Mouse (Mus musculus): ENCODE measurements at regions not wholly inside any gene's neighbourhood (a gene's known extent, or its start where the extent isn't known, plus 50 kb on each side); places are given as distances from the start of the nearest gene placed in this dataset.
"Not testable (repeated sequence)": the region's sequence is repeated elsewhere in the genome, so short reads cannot be mapped to it uniquely, and the experiment has no call there.

DNA sequence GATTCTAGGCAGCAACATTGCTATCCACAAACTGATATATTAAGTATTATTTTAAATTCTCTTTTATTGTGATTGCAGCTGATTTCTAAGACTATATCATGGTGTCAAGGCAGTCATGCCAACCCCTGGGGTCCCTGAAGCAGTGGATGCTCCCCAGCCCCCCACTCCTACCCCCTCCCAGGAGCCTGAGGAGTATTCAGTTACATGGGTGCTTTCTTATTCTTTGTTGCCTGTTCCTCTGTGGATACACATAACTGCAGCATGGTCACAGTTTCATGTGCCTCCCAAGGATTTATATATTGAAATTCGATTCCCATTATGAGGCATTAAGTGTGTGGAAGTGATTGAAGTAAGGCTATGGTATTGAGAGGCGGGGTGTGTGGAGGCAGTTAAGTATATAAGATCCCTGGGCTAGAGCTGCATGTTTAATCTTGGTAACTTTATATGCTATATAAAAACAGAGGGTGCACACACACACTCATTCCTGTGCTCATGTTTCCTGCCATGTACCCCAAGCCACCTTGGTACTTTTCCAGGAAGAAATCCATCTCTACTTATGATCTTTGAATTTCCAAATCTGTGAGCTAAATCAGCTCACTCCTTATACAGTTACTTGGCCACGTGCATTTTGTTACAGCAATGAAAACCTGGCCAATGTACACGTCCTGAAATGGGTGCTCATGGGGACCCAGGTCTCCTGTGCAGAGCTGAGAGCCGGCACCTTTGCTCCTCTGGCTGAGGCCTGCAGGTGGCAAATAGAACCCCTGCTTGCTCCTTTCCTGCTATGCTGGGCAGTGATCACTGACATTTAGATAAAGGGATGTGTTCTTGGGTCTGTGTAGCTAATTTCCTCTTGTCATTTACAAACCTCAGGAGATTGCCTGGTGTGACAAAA is 259.0 kb downstream of the Nek10 start:
- no peak for DNase-seq (ENCODE audit: low spot score)

DNA sequence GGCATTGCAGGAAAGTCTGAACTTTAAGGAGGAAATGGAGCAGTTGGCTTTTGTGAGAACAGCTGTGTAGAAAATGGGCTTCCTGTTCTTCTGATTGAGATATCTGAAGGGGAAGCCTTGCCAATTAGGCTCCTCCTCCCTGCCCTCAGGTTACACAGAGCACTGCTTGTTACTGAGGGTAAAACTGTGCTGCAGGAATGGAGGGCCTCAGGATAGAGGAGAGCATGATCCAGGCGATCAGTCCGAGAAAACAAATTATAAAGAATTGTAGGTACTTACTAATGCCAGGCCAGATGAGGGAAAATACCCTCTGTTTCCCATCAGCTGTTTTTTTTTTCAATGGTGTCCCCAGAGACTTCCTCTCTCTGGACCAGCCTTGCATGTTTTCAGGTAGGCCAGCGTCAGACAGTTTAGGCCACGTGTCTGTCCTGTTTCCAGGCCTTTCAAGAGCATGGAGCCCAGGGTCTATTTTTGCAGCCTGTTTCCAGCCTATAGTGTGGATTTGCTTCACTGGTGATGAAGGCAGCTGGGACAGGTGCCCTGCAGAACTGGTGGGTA is 259.7 kb downstream of the Nek10 start:
- DNase-seq (ENCODE audit: low spot score), result peak; percentile 77

DNA sequence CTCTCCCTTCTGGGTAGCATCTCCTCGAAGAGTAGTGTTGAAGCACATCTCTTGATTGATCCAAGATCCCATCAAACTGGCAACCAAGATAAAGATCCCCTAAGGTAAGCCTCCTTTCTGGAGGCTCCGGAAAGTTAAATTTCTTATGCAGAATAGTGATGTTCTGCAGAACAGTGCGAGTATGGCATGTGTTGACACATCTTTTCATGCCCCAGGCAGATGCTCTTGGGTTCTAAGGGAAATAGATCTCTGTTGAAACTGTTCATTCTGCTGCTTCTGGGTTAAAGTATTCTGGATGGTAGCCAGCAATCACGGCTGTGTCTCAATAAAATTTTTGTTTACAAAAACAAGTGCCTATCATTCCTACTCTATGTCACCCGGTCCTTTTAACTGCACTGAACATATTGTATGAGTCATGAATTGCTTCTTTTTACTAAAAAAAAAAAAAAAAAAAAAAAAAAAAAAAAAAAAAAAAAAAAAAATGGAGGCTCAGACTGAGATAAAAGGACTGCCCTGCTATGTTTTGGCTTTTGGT is 261.8 kb downstream of the Nek10 start:
- DNase-seq (ENCODE audit: low spot score), result no peak

DNA sequence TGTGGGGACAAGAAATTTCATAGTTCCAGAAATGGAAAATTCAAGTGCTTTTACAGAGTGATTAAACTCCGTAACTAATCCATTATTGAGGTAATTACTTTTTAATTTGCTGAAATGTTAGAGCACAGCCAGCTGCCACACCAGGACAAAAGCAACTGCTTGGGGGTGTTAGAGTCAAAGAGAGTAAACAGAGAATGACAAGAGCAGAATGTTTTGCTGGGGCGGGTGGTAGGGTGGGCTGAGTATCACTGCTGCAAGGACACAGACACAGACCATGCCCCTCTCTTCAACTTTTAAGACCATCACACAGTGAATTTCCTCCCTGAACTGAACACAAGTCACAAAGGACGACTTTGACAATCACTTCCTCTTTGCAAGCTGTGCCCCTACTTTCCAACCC is 272.7 kb downstream of the Nek10 start:
- DNase-seq (ENCODE audit: low spot score), result no peak

DNA sequence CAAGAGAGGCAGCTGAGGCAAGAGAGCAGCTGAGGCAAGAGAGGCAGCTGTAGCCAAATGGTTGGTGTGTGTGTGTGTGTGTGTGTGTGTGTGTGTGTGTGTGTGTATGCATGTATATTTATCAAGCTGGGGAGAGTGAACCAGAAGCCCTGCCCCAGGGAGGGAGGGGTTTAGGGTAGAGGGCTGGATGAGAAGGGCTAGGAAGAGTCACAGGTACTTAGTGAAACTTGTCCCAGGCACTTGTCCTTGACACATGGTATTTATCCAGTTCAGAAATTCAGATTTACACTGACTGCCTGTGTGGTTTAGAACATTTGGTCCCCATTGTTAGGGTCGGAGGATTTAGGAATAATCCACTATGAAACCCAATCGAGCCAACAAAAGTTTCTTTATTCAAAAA is 279.7 kb downstream of the Nek10 start:
- peak; percentile 17 for DNase-seq (ENCODE audit: low spot score)

DNA sequence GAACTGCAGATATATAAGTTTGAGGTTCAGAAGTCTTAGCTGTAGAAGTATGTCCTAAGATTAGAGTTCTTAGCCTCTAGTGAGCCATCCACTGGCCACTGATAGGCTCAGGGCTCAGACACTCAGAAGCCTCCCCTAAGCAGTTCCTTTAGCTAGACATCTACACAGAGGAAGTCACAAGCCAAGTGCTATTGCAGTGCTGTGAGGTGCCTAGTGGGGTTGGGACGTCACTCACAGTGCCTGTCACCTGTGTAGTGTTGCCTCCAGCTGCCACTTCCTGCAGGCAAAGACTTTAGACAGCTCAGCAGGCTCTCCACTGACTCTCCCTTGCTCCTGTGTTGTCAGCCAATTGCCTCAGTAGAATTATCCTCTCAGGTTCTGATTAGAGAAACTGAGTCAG is 280.6 kb downstream of the Nek10 start:
- DNase-seq (ENCODE audit: low spot score), result peak; percentile 87

DNA sequence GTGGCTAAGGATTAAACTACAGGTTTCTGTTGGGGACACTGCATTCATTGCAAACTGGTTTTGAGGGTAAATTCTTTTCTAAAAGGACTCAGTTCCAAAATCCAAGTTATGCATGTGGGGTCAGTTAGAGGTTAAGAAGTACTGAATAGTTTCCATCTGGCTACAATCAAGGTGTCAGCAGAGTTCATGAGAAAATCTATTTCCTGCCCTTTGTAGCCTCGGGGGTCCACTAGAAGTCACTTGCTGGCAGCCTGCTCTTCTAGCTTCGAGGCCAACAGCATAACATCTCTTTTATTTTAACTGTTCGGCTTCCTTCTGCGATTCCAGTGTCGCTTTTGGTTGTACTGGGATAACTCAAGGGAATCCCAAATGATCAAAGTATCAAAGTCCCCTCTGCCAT is 283.8 kb downstream of the Nek10 start:
- DNase-seq (ENCODE audit: low spot score), result no peak

DNA sequence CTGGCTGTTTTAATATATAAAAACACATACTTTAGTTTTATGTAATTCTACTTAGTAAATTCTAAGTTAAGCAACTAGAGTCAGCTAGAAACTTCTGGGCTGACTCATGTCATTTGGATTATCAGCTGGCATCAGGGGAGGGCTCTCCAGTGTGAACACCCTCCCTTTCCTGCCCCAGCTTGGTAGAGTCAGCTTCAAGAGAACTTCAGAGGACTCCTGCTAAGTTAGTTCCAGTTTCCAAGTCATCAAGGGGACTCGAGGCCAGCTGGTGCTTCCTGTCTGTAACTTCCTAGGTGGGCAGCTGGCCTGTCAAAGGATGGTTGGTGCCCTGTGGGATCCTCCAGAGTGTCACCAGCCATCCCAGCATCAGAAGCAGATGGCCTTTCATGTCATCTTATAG is 293.6 kb downstream of the Nek10 start:
- peak; percentile 32 for DNase-seq (ENCODE audit: low spot score)

DNA sequence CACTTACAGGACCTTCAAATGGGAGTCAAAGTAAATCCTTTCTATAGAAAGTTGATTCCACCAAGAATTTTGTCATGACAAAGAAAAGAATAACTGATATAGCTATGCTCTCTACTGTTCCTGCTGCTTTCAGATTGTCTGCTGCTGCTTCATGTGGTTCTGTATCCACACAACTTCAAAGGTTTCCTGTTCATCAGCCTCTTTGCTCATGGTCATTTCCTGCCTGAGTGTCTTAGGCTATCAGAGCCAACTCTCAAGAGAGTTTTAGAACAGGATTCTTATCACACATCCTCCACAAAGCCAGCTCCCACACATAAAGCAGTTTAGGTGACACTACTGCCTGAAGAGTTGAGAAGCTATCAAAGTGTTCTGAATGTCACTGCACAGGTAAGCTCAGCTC is 296.7 kb downstream of the Nek10 start:
- DNase-seq (ENCODE audit: low spot score), result peak; percentile 66

DNA sequence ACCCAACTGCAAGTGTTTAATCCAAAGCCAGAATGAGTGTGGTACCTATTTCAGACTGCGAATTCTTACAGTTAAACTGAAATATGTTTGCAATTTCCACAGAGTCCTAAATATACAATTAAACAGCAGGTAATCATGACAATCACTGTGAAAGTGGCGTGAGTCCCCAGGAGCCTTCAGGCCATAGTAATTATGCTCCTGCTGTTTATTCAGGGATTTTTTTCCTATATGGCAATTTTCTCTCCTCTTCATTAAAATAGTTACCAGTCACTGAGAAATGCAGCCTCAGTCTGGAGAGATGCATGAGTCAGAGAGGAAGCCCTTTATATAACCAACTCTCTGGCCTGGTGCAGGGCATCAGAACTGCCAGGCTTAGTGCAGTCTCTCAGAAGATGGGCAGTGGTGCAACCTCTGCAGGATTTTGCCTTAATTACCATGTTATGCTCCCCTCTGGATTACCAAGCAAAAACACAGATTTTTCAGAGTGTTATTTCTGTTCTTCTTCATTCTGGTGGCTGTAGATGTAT is 304.6 kb downstream of the Nek10 start:
- no peak for DNase-seq (ENCODE audit: low spot score)

DNA sequence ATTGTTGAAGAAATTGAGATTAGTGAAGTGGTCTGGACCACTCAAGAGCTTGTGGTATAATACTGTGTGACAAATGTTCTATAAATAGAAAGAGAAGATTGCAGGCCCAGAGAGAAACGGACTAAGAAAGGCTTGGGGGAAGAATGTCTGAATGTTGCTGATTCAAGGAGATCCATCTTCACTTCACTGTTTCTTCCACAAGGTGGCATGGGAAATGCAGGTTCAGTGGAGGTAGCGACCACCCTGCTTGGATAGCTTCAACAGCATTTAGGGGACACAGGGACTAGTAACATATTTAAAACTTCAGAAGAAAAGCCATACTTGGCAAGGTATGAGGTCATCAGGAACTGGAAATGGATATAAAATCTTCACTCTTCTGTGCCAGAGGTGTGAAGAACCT is 316.5 kb downstream of the Nek10 start:
- peak; percentile 15 for DNase-seq (ENCODE audit: low spot score)

DNA sequence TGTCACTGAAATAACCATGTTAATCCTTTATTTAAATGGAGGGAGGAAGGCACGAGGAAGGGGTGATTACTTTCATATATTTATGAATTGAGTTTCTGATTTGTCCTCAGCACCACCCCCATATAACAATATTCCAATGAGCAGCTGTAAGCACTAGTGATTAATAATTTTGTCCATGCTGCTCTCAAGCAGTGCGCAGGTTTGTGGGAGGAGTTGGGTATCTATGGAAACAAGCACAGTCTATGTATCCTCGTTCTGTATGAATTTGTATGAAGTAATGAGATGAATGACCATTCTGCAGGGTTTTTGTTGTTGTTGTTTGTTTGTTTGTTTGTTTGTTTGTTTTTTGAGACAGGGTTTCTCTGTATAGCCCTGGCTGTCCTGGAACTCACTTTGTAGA is 310.6 kb downstream of the Lrrc3b start:
- DNase-seq (ENCODE audit: low spot score), result no peak

DNA sequence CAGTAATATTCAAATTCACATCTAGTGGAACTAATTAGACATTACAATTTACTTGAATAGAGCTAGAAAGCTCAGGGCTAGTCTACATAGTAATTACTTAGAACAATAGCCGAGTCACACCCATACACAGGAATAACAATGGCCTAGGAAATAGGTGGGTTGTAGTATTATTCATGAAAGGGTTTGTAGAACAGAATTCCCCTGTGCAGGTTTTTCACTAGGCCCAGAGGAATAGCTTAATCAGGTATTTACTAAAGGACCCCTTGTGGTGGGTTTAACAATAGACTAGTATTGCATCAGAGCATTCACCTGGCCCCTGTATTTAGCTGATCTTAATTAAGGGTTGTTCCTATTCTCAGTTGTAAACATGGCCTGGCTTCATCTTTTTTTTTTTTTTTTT is 297.9 kb downstream of the Lrrc3b start:
- DNase-seq (ENCODE audit: low spot score), result not testable (repeated sequence)

DNA sequence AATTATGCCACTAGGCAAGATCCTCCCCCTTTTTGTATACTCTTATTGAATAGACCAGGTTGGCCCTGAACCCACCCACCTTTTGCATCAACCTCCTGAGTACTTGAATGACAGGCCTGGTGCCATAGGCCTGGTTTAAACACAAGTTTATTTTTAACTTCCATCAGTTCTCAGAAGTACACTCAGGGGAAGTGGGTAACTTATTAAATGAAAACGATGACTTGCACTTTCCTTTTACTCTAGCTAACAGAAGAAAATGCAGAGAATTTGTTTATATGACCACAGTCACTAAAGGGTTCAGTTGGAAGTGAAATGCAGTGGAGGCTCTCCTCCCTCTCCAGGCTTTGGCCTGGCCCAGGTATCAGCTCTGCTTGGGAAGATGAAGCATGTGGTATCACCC is 295.9 kb downstream of the Lrrc3b start:
- no peak for DNase-seq (ENCODE audit: low spot score)

DNA sequence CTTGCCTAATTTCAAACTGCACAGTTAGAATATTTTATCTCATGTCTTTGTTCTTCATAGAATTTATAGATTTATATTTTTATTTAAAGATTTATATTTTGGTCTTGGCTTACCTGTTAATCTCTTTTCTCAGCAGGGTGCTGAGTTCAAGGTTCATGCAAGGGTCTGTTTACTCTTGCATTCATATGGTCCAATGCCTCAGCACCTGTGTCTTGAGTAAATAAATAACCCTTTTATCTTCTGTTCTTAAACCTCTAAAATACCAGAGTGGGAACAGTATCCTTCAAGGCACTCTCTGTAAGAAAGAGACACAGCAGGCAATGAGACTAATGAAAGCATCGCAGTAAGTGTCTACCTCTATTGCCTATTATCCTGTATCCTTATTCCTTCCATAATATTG is 290.3 kb downstream of the Lrrc3b start:
- no peak for DNase-seq (ENCODE audit: low spot score)

All from thymus, postnatal 0 days (tissue).